Mouse (Mus musculus) C2C12 (cell line): ENCODE data around the gene Gtpbp3. TPM values are rescaled to one million over a fixed set of nuclear protein-coding genes. Genes with fewer than 3 reads are reported as not detected.

Source experiments
- H3K27me3 ChIP-seq: one replicate; pipeline ENCODE4 v1.6.1; 2011; ENCODE audit not compliant: control insufficient read depth, insufficient read depth, insufficient read length
- H3K36me3 ChIP-seq: one replicate; pipeline ENCODE4 v1.6.1; 2011; ENCODE audit not compliant: control insufficient read depth, insufficient read depth
- H3K4me3 ChIP-seq: one replicate; pipeline ENCODE4 v1.5.1; 2011; ENCODE audit warnings: mild to moderate bottlenecking, control low read depth; ENCODE audit not compliant: poor library complexity, insufficient read depth, severe bottlenecking
- H3K79me2 ChIP-seq: one replicate; pipeline ENCODE4 v1.6.1; 2011; ENCODE audit not compliant: control insufficient read depth, insufficient read depth
- H3K79me3 ChIP-seq: one replicate; pipeline ENCODE4 v1.6.1; 2011; ENCODE audit warnings: low read depth, control low read depth
- H3ac ChIP-seq: one replicate; pipeline ENCODE3; 2011; ENCODE audit warnings: low read depth; ENCODE audit not compliant: control insufficient read depth, insufficient read length
- CEBPB ChIP-seq: IDR thresholded peaks from one replicate; pipeline ENCODE4 v1.6.1; 2011; ENCODE audit warnings: low read depth, mild to moderate bottlenecking, control low read depth, moderate library complexity
- CTCF ChIP-seq: IDR thresholded peaks from one replicate; pipeline ENCODE4 v1.5.1; 2011; ENCODE audit not compliant: control insufficient read depth, insufficient read depth, insufficient read length
- FOSL1 ChIP-seq: IDR thresholded peaks from one replicate; pipeline ENCODE4 v1.8.0; 2011; ENCODE audit warnings: mild to moderate bottlenecking, low read length; ENCODE audit not compliant: poor library complexity, insufficient read depth, severe bottlenecking
- MAX ChIP-seq: IDR thresholded peaks from one replicate; pipeline ENCODE4 v1.6.1; 2011; ENCODE audit warnings: mild to moderate bottlenecking, control low read depth
- MYOD1 ChIP-seq: IDR thresholded peaks from one replicate; pipeline ENCODE4 v1.6.1; 2011; ENCODE audit warnings: low read depth; ENCODE audit not compliant: control insufficient read depth, insufficient read length
- MYOG ChIP-seq: IDR thresholded peaks from one replicate; pipeline ENCODE4 v1.6.1; 2011; ENCODE audit not compliant: control insufficient read depth, insufficient read length; ENCODE audit errors: extremely low read depth
- USF1 ChIP-seq: IDR thresholded peaks from one replicate; pipeline ENCODE4 v1.6.1; 2011; ENCODE audit warnings: low read depth, mild to moderate bottlenecking, control low read depth, moderate library complexity
- polyA plus RNA-seq: library from polyadenylated mRNA; unstranded; fragments of >200 nt; fragmentation: generic; extraction: Trizol; gene quantifications from one replicate; pipeline ENCODE4 v1.2.1, GENCODE M21; 2012; ENCODE audit warnings: missing spikeins

The Gtpbp3 gene
- polyA plus RNA-seq, 1 experiment: 21.4 TPM

DNA sequence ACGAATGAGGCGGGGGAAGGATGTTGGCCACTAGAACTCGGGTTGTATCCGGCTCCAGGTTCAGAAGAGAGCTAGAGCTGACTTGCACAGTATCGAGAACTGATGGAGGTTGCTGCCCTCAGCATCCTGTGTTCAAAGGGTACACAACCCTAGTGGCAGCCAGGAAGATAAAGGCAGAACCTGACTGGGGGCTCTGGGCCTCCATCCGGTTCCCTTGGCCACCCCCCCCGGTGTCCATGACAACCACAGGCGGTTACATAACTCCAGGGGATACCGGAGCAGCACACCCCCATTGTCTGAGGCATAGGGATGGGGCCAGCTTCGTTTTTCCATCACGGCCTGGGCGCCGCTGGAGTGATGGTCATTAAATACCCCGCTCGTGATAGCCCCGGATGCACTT, 25.1 kb upstream of the Gtpbp3 start:
- TF ChIP-seq MAX (no peak), CTCF (no peak), USF1 (no peak), MYOG (no peak), FOSL1 (no peak), CEBPB (no peak), MYOD1 (no peak)
- peaks cover 19% of the 10 kb centered on the region for H3K36me3 ChIP-seq
- H3ac ChIP-seq: peak overlapping the region; percentile 92
- H3K79me2 ChIP-seq: peaks cover 34% of the 10 kb centered on the region
- peak overlapping the region; percentile 50 for H3K4me3 ChIP-seq
- H3K79me3 ChIP-seq: peaks cover 5% of the 10 kb centered on the region
- H3K27me3 ChIP-seq: no peaks in the 10 kb centered on the region

DNA sequence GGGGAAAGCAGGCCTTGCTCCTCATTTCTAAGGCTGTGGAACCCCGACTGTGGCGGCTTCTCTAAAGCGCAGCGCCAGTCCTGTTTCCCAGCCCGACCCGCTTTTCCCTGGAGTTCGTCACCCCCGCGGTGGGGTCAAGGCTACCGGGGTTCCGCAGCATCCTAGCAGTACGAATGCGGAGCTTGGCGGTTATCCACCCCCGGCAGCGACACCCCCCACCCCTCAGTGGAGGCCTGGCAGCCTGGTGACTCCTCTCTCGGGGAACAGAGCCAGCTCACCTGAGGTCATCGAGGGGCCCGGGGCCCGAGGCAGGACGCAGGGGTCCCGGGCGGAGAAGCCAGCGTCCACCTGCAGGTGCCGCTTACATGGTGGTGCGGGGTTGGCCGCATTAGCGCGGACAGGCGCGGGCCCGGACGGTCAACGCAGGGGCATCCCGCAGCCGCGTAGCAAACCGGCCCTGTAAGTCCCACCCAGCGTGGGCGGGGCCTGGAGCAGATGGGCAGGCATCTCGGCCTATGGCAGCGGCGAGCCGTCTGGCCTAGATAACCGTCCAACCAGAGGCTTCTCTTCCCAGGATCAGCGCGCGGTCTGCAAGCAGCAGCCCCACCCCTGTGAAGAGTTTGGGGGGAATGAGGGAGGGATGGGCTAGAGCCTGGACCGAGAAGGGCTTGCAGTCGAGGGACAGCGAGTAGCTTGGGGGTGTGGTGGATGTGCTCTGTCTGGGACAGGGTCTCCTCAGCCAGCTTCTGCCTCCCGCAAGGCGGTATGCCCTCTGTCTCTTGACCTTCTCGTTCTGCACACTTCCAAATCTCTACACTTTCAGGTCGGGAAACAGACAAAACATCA, 24.5 kb upstream of the Gtpbp3 start, which contains the start of gene Abhd8:
Gene Abhd8, minus strand, starts transcription at position 468 of the 846 bp plus-strand sequence.
- Histone ChIP-seq H3K27me3 (no peaks in the 10 kb centered on the region), H3K4me3 (peak within 1 kb of the TSS; percentile 50)
- TF ChIP-seq FOSL1: no peak
- TF ChIP-seq CTCF: no peak

DNA sequence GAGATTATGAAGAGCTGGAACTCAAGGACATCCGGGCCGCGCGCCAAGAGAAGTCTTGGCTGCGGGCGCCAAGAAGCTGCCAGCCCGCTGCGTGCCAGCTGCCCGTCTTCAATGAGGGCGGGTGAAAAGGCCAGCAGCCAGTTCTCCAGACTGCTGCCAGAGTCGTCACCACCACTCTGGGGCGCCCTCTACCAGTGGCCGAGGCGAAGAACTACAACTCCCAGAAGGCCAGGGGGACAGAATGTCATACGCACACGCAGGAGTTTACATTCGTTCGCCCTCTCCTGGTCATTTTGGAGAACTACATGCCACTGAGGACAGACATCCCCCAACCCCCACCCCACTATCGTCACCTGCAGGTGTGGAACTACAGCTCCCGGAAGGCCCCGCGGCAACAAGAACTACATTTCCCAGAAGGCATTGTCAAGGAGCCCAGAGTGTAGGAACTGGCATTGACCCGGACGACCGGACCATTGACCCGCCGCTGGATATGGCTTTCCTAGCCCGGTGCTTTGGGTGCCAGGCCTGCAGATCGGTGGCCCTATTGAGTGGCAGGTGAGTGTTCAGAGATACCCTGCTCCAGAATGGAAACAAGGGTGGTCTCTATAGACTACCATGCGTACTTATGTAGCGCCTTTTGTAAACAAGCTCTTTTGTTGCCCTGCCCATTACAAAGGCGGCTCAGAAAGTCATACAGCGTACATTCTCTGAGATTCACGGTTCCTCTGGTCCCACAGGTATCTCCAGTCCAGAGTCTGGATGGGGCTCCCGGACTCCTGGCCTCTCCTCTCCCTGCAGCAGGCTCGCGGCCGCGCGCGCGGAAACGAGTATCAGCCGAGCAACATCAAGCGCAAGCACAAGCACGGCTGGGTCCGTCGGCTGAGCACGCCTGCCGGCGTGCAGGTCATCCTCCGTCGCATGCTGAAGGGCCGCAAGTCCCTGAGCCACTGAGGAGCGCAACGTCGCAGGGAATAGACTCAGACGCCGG, 23.1 kb upstream of the Gtpbp3 start, which contains the start of gene Mrpl34:
Gene Mrpl34, plus strand, starts transcription at position 447 of the 988 bp plus-strand sequence.
- Histone ChIP-seq H3K4me3 (peak within 1 kb of the TSS; percentile 59), H3K27me3 (no peaks in the 10 kb centered on the region), H3K79me2 (peaks cover 41% of the 10 kb centered on the region), H3K79me3 (peaks cover 10% of the 10 kb centered on the region), H3ac (peak within 1 kb of the TSS; percentile 71), H3K36me3 (peaks cover 14% of the 10 kb centered on the region)
- TF ChIP-seq MYOD1: no peak
- peak; percentile 78 for TF ChIP-seq CTCF
- no peak for TF ChIP-seq CEBPB
- TF ChIP-seq USF1: peak; percentile 18
- peak; percentile 27 for TF ChIP-seq MAX

More for the DNA sequence above, 24.5 kb upstream of the Gtpbp3 start, which contains the start of gene Abhd8:
- Histone ChIP-seq H3ac (peak within 1 kb of the TSS; percentile 92), H3K36me3 (peaks cover 17% of the 10 kb centered on the region), H3K79me2 (peaks cover 34% of the 10 kb centered on the region), H3K79me3 (peaks cover 5% of the 10 kb centered on the region)

DNA sequence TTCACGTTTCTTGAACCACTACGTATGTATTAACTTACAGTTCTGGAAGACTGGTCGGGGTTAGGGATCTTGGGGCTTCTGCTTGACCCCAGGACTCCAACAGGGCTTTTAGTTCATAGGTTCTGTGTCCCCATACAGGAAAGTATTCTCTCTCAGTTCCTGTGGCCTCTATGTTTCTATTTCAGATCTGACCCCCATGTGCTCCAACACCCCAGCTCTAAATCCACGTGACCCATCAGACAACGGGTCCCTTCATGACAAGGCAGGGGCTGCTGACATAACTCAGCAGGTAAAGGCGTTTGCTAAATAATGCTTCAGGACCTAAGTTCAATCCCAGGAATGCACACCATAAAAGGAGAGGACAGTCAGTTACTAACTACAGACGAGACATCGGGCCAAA, 22.2 kb upstream of the Gtpbp3 start:
- Histone ChIP-seq H3K79me3 (peaks cover 19% of the 10 kb centered on the region), H3K27me3 (no peaks in the 10 kb centered on the region), H3K79me2 (peaks cover 51% of the 10 kb centered on the region), H3K4me3 (no peak overlapping the region), H3ac (no peak overlapping the region), H3K36me3 (peaks cover 10% of the 10 kb centered on the region)
- no peak for TF ChIP-seq USF1
- no peak for TF ChIP-seq MAX
- TF ChIP-seq CEBPB: no peak
- no peak for TF ChIP-seq CTCF
- TF ChIP-seq FOSL1: no peak
- no peak for TF ChIP-seq MYOD1
- TF ChIP-seq MYOG: no peak

DNA sequence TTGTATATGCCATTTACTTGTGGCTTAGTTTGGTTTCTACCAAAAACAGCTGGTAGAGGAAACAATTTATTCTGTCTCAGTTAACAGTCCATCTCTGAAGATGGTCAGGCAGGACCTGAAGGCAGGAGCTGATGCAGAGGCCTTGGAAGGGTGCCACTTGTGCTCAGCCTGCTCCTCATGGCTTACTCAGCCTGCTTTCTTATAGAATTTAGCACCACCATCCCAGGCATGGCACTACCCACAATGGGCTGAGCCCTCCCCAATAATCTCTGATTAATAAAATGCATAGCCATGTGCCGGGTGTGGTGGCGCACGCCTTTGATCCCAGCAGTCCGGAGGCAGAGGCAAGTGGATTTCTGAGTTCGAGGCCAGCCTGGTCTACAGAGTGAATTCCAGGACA, 21.7 kb upstream of the Gtpbp3 start:
- peaks cover 52% of the 10 kb centered on the region for H3K79me2 ChIP-seq
- H3K4me3 ChIP-seq: no peak overlapping the region

More for the DNA sequence above, 21.7 kb upstream of the Gtpbp3 start:
- H3K27me3 ChIP-seq: no peaks in the 10 kb centered on the region
- peaks cover 21% of the 10 kb centered on the region for H3K79me3 ChIP-seq
- no peak overlapping the region for H3ac ChIP-seq
- TF ChIP-seq MYOG (no peak), CEBPB (no peak), USF1 (no peak), MYOD1 (no peak), FOSL1 (no peak), CTCF (no peak), MAX (no peak)
- H3K36me3 ChIP-seq: peaks cover 6% of the 10 kb centered on the region
